Mouse (Mus musculus): ENCODE results near the gene Olfm1.

DNA sequence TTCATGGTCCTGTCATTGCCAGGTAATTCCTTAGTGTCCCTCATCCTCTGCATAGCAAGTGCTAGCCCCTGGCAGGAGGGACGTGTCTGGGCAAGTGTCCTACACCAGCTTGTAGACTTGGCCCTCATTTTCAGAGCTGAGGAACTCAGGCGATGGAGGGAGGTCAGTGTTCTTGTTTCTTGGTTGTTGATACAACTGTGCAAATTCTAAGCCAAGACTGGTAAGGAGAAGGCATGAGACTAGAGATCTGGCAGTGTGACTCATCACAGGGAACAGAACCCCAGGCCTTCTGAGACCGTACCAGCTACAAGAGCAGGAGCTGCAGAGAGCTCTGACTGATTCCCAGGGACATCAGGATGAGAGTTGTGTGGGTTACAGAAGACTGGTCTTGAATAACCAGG lies 8.6 kb downstream of the Olfm1 start:
- no peak for TF ChIP-seq POLR2A (IDR thresholded peaks at IDR 0.05; ENCODE audit: low read depth, low read length)
- no peak for TF ChIP-seq CTCF (IDR thresholded peaks at IDR 0.05; ENCODE audit: borderline replicate concordance, insufficient read depth, low read length)

Data from embryonic fibroblast, embryonic 13.5 days (primary cell).